Mouse (Mus musculus): Measurements from ENCODE around the gene Dcaf6.

- TF ChIP-seq MAFK (IDR thresholded peaks at IDR 0.05; ENCODE audit: insufficient read depth, low read depth, low read length) (no peak), ZC3H11A (IDR thresholded peaks at IDR 0.05; ENCODE audit: borderline replicate concordance, low read depth, low read length) (no peak), ZNF384 (IDR thresholded peaks at IDR 0.05; ENCODE audit: low read depth, low read length) (no peak)
These were observed 27.4 kb downstream of the Dcaf6 start for GRCm38 (mm10) chr1:165432883-165433282.

All from ES-E14 (cell line).